Mouse (Mus musculus) spleen, embryonic (tissue): ENCODE measurements around the gene Art2b.
"Not testable (repeated sequence)": the region's sequence is repeated elsewhere in the genome, so short reads cannot be mapped to it uniquely, and the experiment has no call there.

Experiments used
- CTCF ChIA-PET: fragments of 350-600 bp; sonication (Branson Sonifier 250); formaldehyde crosslinking; loops from one replicate; lab custom pipeline; 2022; lab: Charles Lee

Gene Art2b

GRCm38 (mm10) chr7:101564086-101564485 lies 21.3 kb downstream of the Art2b start:
- CTCF ChIA-PET = interaction anchor here (0.7 kb wide), 1 partner anchor 107 kb away, joined by 3 read pairs; no protein-coding TSS in a partner anchor

DNA sequence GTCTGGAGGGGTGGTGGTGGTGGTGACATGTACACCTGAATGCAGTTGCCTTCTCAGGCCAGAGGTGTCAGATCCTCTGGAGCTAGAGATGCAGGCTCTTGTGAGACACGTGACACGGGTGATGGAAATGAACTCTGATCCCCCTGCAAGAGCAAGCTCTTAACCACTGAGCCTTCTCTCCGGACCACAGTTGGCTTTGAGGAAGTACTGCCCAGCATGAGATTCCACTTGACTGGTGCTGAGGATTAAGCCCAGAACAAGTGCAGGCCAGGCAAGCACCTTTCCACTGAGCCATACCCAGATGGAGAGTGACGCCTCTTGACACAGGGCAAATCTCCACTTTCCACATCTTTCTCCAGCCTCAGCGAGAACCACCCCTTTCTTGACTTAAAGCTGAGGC lies 26.0 kb downstream of the Art2b start:
- CTCF ChIA-PET = interaction anchor here (0.7 kb wide), 1 partner anchor 34 kb away, joined by 4 read pairs; no protein-coding TSS in a partner anchor

- CTCF ChIA-PET = no interaction called here
These were observed 28.0 kb downstream of the Art2b start for GRCm38 (mm10) chr7:101557391-101557790.

- CTCF ChIA-PET = not testable (repeated sequence)
These were observed 29.9 kb downstream of the Art2b start for GRCm38 (mm10) chr7:101555473-101555872.

DNA sequence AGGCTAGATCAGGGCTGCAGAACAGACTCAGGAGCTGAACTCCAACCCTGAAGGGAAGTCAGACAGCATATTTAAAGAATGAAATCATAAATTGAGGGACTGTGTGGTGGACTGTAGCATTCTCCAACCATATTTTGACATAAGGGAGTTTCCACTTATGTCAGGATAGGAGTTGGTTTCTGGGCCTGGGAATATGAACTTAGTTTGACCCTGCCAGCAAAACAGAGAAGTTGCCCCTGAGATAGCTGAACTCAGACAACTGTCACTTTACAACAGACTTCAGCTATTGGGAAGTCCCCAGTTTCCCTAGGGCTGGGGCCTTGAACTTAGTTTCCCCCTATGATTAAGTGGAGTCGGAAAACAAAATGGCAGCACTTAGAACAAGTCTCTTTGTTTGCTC lies 33.9 kb downstream of the Art2b start:
- CTCF ChIA-PET = interaction anchor here (0.6 kb wide), 1 partner anchor 13 kb away, joined by 9 read pairs; no protein-coding TSS in a partner anchor

DNA sequence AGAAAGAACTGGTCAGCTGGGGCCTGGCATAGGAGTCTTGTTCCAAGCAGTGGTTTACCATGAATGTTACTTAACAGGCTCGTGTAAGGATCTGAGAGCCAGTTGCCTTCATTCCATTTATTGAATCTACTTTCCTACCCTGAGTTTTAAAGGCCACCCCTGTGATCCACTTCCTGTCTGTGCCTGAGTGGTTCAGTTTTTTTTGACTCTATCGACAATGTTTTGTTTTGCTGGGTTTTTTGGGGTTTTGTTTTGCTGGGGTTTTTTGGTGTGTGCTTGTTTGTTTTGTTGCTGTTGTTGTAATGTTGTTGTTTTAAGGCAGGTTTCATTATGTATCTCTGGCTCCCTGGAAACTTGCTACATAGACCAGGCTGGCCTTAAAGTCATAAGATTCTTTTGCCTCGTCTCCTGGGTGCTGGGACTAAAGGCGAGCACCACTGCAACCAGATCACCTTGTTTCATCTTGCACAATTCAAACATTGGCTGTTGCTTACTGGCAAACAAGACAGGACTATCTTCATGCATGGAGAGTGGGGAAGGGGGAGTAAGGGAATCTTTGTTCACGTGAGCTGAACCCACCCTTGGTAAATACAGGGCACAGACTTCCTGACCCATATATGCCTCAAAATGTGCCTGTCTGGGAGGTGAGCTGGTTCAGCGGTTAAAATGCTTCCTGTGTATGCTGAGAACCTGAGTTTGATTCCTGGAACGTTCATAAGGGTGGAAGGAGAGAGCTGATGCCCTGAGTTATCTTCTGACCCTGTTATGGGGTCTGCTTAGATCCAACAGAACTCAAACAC lies 34.5 kb downstream of the Art2b start:
- CTCF ChIA-PET = no interaction called here

DNA sequence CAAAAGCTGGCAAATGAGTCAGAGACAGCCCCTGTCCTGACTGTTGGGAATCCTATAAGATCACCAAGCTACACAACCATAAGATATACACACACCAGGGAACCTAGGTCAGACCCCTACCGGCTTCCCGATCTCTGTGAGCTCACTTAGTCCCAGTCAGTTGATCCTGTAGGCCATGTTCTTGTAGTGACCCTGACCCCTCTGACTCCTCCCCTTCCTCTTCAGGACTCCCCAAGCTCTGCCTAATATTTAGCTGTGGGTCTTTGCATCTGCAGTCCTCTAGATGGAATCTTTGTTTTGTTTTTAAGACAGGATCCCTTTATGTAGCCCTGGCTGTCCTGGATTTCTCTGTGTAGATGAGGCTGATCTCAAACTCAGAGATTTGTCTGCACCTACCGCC lies 36.1 kb downstream of the Art2b start:
- CTCF ChIA-PET = no interaction called here

DNA sequence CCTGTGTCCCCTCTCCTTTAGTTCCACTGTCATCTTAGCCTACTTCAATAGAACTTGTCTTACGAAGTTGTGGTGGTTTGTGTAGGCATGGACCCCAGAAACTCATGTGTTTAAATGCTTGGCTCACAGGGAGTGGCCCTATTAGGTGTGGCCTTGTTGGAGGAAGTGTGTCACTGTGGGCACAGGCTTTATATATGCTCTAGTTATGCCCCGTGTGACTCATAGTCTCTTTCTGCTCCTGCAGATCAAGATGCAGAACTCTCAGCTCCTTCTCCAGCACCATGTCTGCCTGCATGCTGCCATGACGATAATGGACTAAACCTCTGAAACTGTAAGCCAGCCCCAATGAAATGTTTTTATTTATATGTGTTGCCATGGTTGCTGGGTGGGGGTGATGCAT lies 37.7 kb downstream of the Art2b start:
- CTCF ChIA-PET = no interaction called here

DNA sequence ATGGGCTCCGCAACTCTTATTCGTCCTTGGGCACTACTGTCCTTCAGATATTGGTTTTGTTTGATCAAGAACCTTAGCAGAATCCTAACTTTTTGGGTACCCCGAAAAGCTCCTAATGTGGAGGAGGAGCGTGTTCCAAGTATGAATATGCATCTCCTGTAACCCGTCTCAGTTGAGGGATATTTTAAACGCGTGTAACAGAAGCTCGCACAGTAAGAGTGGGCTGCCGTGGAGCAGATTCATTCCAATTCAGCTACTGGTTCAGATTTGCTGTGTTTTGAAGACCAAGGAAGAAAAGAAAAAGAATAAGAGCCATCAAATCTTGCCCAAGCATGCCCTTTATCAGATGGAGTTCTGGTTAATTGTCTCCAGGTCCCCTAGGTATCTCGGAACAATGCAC lies 43.7 kb downstream of the Art2b start:
- CTCF ChIA-PET = no interaction called here

GRCm38 (mm10) chr7:101541132-101541531 lies 44.3 kb downstream of the Art2b start:
- CTCF ChIA-PET = interaction anchor here (0.7 kb wide), 1 partner anchor 553 kb away, joined by 9 read pairs; no protein-coding TSS in a partner anchor

DNA sequence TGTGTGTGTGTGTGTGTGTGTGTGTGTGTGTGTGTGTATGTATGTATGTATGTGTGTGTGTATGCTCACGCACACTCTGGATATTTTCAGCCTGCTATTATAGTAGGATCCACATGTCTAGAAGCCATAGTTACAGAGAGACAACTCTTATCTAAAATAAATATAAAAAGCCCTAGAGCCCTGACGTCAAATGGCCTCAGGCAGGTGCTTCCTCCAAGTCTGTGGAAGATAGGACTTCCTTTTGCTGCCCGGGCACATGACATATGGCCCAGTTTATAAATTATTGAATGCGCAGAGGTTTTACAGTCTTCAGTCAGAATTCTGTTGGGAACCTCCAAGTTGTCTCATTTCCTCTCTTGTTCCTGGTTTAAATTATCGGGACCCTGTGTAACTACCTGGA lies 44.7 kb downstream of the Art2b start:
- CTCF ChIA-PET = interaction anchor here (0.7 kb wide), 1 partner anchor 553 kb away, joined by 9 read pairs; no protein-coding TSS in a partner anchor

GRCm38 (mm10) chr7:101539774-101540173 lies 45.6 kb downstream of the Art2b start:
- CTCF ChIA-PET = interaction anchor here (0.6 kb wide), 1 partner anchor 886 kb away, joined by 3 read pairs; no protein-coding TSS in a partner anchor

- CTCF ChIA-PET = interaction anchor here (0.6 to 1.2 kb wide), 4 partner anchors 13 to 251 kb away, joined by 3 to 9 read pairs (median 4); no protein-coding TSS in a partner anchor
These were observed 47.1 kb downstream of the Art2b start for GRCm38 (mm10) chr7:101538141-101538933.

GRCm38 (mm10) chr7:101537541-101537940 lies 47.9 kb downstream of the Art2b start:
- CTCF ChIA-PET = no interaction called here

GRCm38 (mm10) chr7:101535517-101535916 lies 49.9 kb downstream of the Art2b start:
- CTCF ChIA-PET = no interaction called here

DNA sequence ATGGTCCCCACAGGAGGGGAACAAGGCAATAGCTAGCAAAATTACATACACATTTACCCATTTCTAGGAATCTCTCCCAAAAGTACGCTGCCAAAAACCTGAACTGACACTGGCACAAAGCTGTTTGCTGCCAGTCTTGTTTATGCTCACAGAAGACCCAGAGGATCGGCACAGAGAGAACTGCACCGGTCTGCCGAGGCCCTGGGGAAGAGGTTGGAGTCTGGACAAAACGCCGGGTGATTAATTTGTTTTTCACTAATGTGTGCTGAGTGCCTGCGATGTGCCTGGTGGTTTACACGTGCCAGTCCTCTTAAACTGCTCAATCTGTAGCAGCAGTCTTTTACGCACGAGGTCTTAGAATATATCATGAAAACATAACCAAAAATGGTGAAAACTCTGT lies 50.3 kb downstream of the Art2b start:
- CTCF ChIA-PET = no interaction called here

- CTCF ChIA-PET = no interaction called here
These were observed 51.0 kb downstream of the Art2b start for GRCm38 (mm10) chr7:101534428-101534827.
